ENCODE assay signal across 23 mouse cellular contexts in genomic region chr10:119415106-119415505, GRCm38 (mm10). TPM values are rescaled to one million over a fixed set of nuclear protein-coding genes. Genes with fewer than 3 reads are reported as not detected.
DNase-seq lines count a peak whose midpoint lies in the region; ATAC-seq and TF ChIP-seq lines count a peak whose summit lies in the region.
"Had no signal": no experiment of that assay in that cellular context is flagged by ENCODE, and none has a peak within 500 bp of the region (broad histone marks: within the 10 kb centered on the region; RNA-seq: fewer than 3 reads in every experiment).

No protein-coding gene starts in this region.

- H3K4me2 ChIP-seq in hindbrain, embryonic 13.5 days: no peak overlapping the region
- no peak overlapping the region for H3K4me2 ChIP-seq in hindbrain, embryonic 12.5 days (replicated peaks)
- no peak overlapping the region for H3K4me2 ChIP-seq in midbrain, postnatal 0 days (ENCODE audit: low read depth, low read length, poor library complexity, severe bottlenecking)
- H3K4me2 ChIP-seq in midbrain, embryonic 13.5 days (replicated peaks): no peak overlapping the region
- H3K4me2 ChIP-seq in hindbrain, postnatal 0 days (ENCODE audit: low read depth, low read length): no peak overlapping the region
- H3K4me2 ChIP-seq: embryonic facial prominence, embryonic 15.5 days had no signal

- 61% methylated on average over 4 of the region's 4 CpGs for WGBS in hindbrain, embryonic 13.5 days
- WGBS in hindbrain, embryonic 12.5 days: 62% methylated on average over 4 of the region's 4 CpGs
- 68% methylated on average over 4 of the region's 4 CpGs for WGBS in midbrain, postnatal 0 days
- WGBS in midbrain, embryonic 13.5 days: 74% methylated on average over 4 of the region's 4 CpGs
- WGBS in hindbrain, postnatal 0 days: 56% methylated on average over 4 of the region's 4 CpGs

- H3K36me3 ChIP-seq in hindbrain, embryonic 13.5 days: no peaks in the 10 kb centered on the region
- no peaks in the 10 kb centered on the region for H3K36me3 ChIP-seq in hindbrain, embryonic 12.5 days
- no peaks in the 10 kb centered on the region for H3K36me3 ChIP-seq in midbrain, postnatal 0 days (ENCODE audit: insufficient read depth, low read length)
- H3K36me3 ChIP-seq in midbrain, embryonic 13.5 days: no peaks in the 10 kb centered on the region
- no peaks in the 10 kb centered on the region for H3K36me3 ChIP-seq in hindbrain, postnatal 0 days (ENCODE audit: insufficient read depth, low read length)
- H3K36me3 ChIP-seq: embryonic facial prominence, embryonic 15.5 days; forebrain, embryonic 10.5 days; heart, embryonic 10.5 days had no signal

- DNase-seq in cerebellum, postnatal 14 days: peak; percentile 57 to 63
- no peak for DNase-seq in cerebellum, adult 9-11 months
- DNase-seq in midbrain, postnatal 0 days (ENCODE audit: low spot score): peak; percentile 74
- DNase-seq in hindbrain, postnatal 0 days (ENCODE audit: low spot score): peak; percentile 64
- no peak for DNase-seq in urinary bladder, postnatal 14 days (ENCODE audit: low spot score)
- DNase-seq: adrenal gland, postnatal 10 days; embryo, embryonic 11 days; gastrocnemius, postnatal 10 days; heart, adult 18-20 months; heart, postnatal 10 days; heart, postnatal 4 days had no signal

- no peak for ATAC-seq in hindbrain, embryonic 13.5 days (ENCODE audit: low FRiP score)
- ATAC-seq in hindbrain, embryonic 12.5 days (ENCODE audit: low FRiP score): no peak
- no peak for ATAC-seq in midbrain, postnatal 0 days (ENCODE audit: low FRiP score)
- no peak for ATAC-seq in midbrain, embryonic 13.5 days
- ATAC-seq in hindbrain, postnatal 0 days: no peak
- ATAC-seq: forebrain, embryonic 16.5 days; inflammation-experienced regulatory T-cells, adult 6 months; intestine, postnatal 0 days had no signal

- H3K4me1 ChIP-seq in hindbrain, embryonic 13.5 days (replicated peaks): peaks cover 5% of the 10 kb centered on the region; the same call in 1 of the 2 replicates
- no peaks in the 10 kb centered on the region for H3K4me1 ChIP-seq in hindbrain, embryonic 12.5 days
- no peaks in the 10 kb centered on the region for H3K4me1 ChIP-seq in midbrain, postnatal 0 days (ENCODE audit: insufficient read depth, low read length)
- peaks cover 3% of the 10 kb centered on the region for H3K4me1 ChIP-seq in midbrain, embryonic 13.5 days (replicated peaks)
- H3K4me1 ChIP-seq in hindbrain, postnatal 0 days (ENCODE audit: insufficient read depth, low read length): no peaks in the 10 kb centered on the region
- H3K4me1 ChIP-seq: embryonic facial prominence, embryonic 15.5 days; forebrain, embryonic 10.5 days; heart, embryonic 10.5 days had no signal

- no peak overlapping the region for H3K9ac ChIP-seq in hindbrain, embryonic 13.5 days
- H3K9ac ChIP-seq in hindbrain, embryonic 12.5 days: no peak overlapping the region
- H3K9ac ChIP-seq in midbrain, postnatal 0 days (replicated peaks; ENCODE audit: low read length, poor library complexity, severe bottlenecking): no peak overlapping the region
- H3K9ac ChIP-seq in midbrain, embryonic 13.5 days (replicated peaks): no peak overlapping the region
- H3K9ac ChIP-seq in hindbrain, postnatal 0 days (replicated peaks; ENCODE audit: low read length): no peak overlapping the region
- H3K9ac ChIP-seq: embryonic facial prominence, embryonic 15.5 days had no signal

- H3K4me3 ChIP-seq in hindbrain, embryonic 13.5 days: no peak overlapping the region
- H3K4me3 ChIP-seq in hindbrain, embryonic 12.5 days: no peak overlapping the region
- H3K4me3 ChIP-seq in midbrain, postnatal 0 days (ENCODE audit: low read depth, low read length): no peak overlapping the region
- no peak overlapping the region for H3K4me3 ChIP-seq in midbrain, embryonic 13.5 days (replicated peaks)
- H3K4me3 ChIP-seq in hindbrain, postnatal 0 days (ENCODE audit: low read length): no peak overlapping the region
- H3K4me3 ChIP-seq: embryonic facial prominence, embryonic 15.5 days; erythroblast, embryonic 14.5 days; forebrain, embryonic 10.5 days; heart, embryonic 10.5 days had no signal

- H3K9me3 ChIP-seq in hindbrain, embryonic 13.5 days: no peaks in the 10 kb centered on the region
- H3K9me3 ChIP-seq in hindbrain, embryonic 12.5 days (replicated peaks): no peaks in the 10 kb centered on the region
- H3K9me3 ChIP-seq in midbrain, postnatal 0 days (ENCODE audit: low read length): no peaks in the 10 kb centered on the region
- H3K9me3 ChIP-seq in midbrain, embryonic 13.5 days: no peaks in the 10 kb centered on the region
- H3K9me3 ChIP-seq in hindbrain, postnatal 0 days (ENCODE audit: low read length): no peaks in the 10 kb centered on the region
- H3K9me3 ChIP-seq: embryonic facial prominence, embryonic 15.5 days; forebrain, embryonic 10.5 days; heart, embryonic 10.5 days had no signal

- H3K27me3 ChIP-seq in hindbrain, embryonic 13.5 days: no peaks in the 10 kb centered on the region
- H3K27me3 ChIP-seq in hindbrain, embryonic 12.5 days: no peaks in the 10 kb centered on the region
- H3K27me3 ChIP-seq in midbrain, postnatal 0 days (ENCODE audit: insufficient read depth, low read length): no peaks in the 10 kb centered on the region
- no peaks in the 10 kb centered on the region for H3K27me3 ChIP-seq in midbrain, embryonic 13.5 days
- H3K27me3 ChIP-seq in hindbrain, postnatal 0 days (ENCODE audit: insufficient read depth, low read length): no peaks in the 10 kb centered on the region
- H3K27me3 ChIP-seq: embryonic facial prominence, embryonic 15.5 days had no signal

- TF ChIP-seq CTCF in midbrain, postnatal 0 days (IDR thresholded peaks at IDR 0.05): no peak
- TF ChIP-seq CTCF in hindbrain, postnatal 0 days (IDR thresholded peaks at IDR 0.05; ENCODE audit: low read depth): no peak

- H3K27ac ChIP-seq in hindbrain, embryonic 13.5 days: 0 out of 2 replicates have a peak overlapping the region, but pooled peaks have one; percentile 23
- H3K27ac ChIP-seq in hindbrain, embryonic 12.5 days: no peak overlapping the region
- H3K27ac ChIP-seq in midbrain, postnatal 0 days (ENCODE audit: low read depth, low read length): no peak overlapping the region
- H3K27ac ChIP-seq in midbrain, embryonic 13.5 days: no peak overlapping the region
- H3K27ac ChIP-seq in hindbrain, postnatal 0 days: no peak overlapping the region
- H3K27ac ChIP-seq: embryonic facial prominence, embryonic 15.5 days; forebrain, embryonic 10.5 days; heart, embryonic 10.5 days had no signal

RNA-seq across cellular contexts. Expression of gene Grip1, which starts 38.5 kb away (rescaled TPM):
- 16.3 and 17.7 TPM in 2 replicates for polyA plus RNA-seq in hindbrain, embryonic 13.5 days (2015; fragmentation: Nextera tagmentation; extraction: Ambion mirVana)
- 15.7 and 15.9 TPM in 2 replicates for polyA plus RNA-seq in hindbrain, embryonic 12.5 days (2016; fragmentation: Nextera tagmentation; extraction: Ambion mirVana)
- total RNA-seq in midbrain, postnatal 0 days (2014; rRNA removed): 35.4 and 38.0 TPM in 2 replicates
- 14.6 and 16.0 TPM in 2 replicates for polyA plus RNA-seq in midbrain, postnatal 0 days (2015; fragmentation: Nextera tagmentation; extraction: Ambion mirVana)
- polyA plus RNA-seq in midbrain, embryonic 13.5 days (2015; fragmentation: Nextera tagmentation; extraction: Ambion mirVana): 14.4 and 16.0 TPM in 2 replicates
- total RNA-seq in hindbrain, postnatal 0 days (2014; rRNA removed): 31.2 and 38.1 TPM in 2 replicates
- polyA plus RNA-seq in hindbrain, postnatal 0 days (2015; fragmentation: Nextera tagmentation; extraction: Ambion mirVana): 14.3 and 15.1 TPM in 2 replicates
- total RNA-seq: common myeloid progenitor, adult 5-6 weeks; MEL had no signal
- polyA plus RNA-seq: erythroblast, embryonic 14.5 days had no signal

Comparison
In these comparisons a context has a peak if more than half of its experiments do, and no peak if none do; other contexts are left out.
1. DNase-seq: peak in cerebellum, postnatal 14 days (2 of 2), midbrain, postnatal 0 days (single experiment) and hindbrain, postnatal 0 days (single experiment); none in cerebellum, adult 9-11 months (single experiment) and urinary bladder, postnatal 14 days (single experiment).